Mouse (Mus musculus) adipocyte (in vitro differentiated cells): ENCODE measurements at regions not wholly inside any gene's neighbourhood (a gene's known extent, or its start where the extent isn't known, plus 50 kb on each side); places are given as distances from the start of the nearest gene placed in this dataset.
A peak's percentile ranks its signal among the peaks of the same experiment; 100 is the strongest.

Source experiments
- DNase-seq: peaks from one replicate; pipeline ENCODE4 v3.0.0-alpha.2; 2016; ENCODE audit warnings: low spot score

GRCm38 (mm10) chr16:29871395-29871794, 192.8 kb upstream of the Hes1 start:
- no peak for DNase-seq

- no peak for DNase-seq
Measured at GRCm38 (mm10) chr16:29876196-29876595, 188.0 kb upstream of the Hes1 start.

- no peak for DNase-seq
Measured at GRCm38 (mm10) chr16:29877372-29878123, 186.6 kb upstream of the Hes1 start.

- DNase-seq: peak; percentile 59
Measured at GRCm38 (mm10) chr16:29879665-29880064, 184.5 kb upstream of the Hes1 start.

GRCm38 (mm10) chr16:29881497-29881896, 182.7 kb upstream of the Hes1 start:
- DNase-seq: peak; percentile 84

- DNase-seq: peak; percentile 99
Measured at GRCm38 (mm10) chr16:29882226-29882972, 181.8 kb upstream of the Hes1 start.

- no peak for DNase-seq
Measured at GRCm38 (mm10) chr16:29883252-29883992, 180.8 kb upstream of the Hes1 start.

- DNase-seq: peak; percentile 63
Measured at GRCm38 (mm10) chr16:29884899-29885298, 179.3 kb upstream of the Hes1 start.

GRCm38 (mm10) chr16:29886755-29887154, 177.4 kb upstream of the Hes1 start:
- no peak for DNase-seq

GRCm38 (mm10) chr16:29889346-29889745, 174.8 kb upstream of the Hes1 start:
- no peak for DNase-seq

GRCm38 (mm10) chr16:29891472-29891871, 172.7 kb upstream of the Hes1 start:
- no peak for DNase-seq

- peak; percentile 77 for DNase-seq
Measured at GRCm38 (mm10) chr16:29893871-29894828, 170.0 kb upstream of the Hes1 start.

- no peak for DNase-seq
Measured at GRCm38 (mm10) chr16:29896393-29896792, 167.8 kb upstream of the Hes1 start.

- peak; percentile 74 for DNase-seq
Measured at GRCm38 (mm10) chr16:29903510-29903909, 160.7 kb upstream of the Hes1 start.

- DNase-seq: no peak
Measured at GRCm38 (mm10) chr16:29904183-29904775, 159.9 kb upstream of the Hes1 start.

GRCm38 (mm10) chr16:29907331-29907730, 156.9 kb upstream of the Hes1 start:
- DNase-seq: no peak

GRCm38 (mm10) chr16:29908031-29908430, 156.2 kb upstream of the Hes1 start:
- DNase-seq: no peak

- DNase-seq: peak; percentile 63
Measured at GRCm38 (mm10) chr16:29909923-29910465, 154.2 kb upstream of the Hes1 start.

- DNase-seq: no peak
Measured at GRCm38 (mm10) chr16:29911164-29911571, 153.0 kb upstream of the Hes1 start.

GRCm38 (mm10) chr16:29913357-29914010, 150.7 kb upstream of the Hes1 start:
- peak; percentile 32 for DNase-seq
